Mouse (Mus musculus): ENCODE data around the gene Cfap77.

DNA sequence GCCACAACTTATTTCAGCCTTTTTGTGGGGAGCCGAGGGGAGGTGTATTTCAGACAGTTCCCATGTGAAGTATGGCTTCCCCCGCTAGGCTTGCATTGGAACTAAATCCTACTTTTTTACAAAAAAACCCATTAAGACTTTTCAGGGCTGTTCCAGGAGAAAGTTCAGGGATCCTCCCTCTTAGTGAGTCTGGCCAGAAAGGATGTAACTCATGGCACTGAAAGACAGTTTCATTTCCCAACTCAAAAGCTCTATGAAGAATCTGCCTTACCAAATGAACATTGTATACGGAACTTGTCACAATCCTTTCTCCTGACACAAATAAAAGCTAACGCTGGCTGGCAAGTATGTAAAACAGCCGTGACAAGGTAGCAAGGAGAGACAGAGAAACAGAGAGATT is 15.1 kb downstream of the Cfap77 start:
- TF ChIP-seq CTCF (IDR thresholded peaks at IDR 0.05; ENCODE audit: control insufficient read depth, insufficient read depth, insufficient read length) (no peak), FOSL1 (IDR thresholded peaks at IDR 0.05; ENCODE audit: insufficient read depth, low read length, poor library complexity, severe bottlenecking) (no peak), USF1 (IDR thresholded peaks at IDR 0.05; ENCODE audit: low read depth) (no peak), MYOG (IDR thresholded peaks at IDR 0.05; ENCODE audit: control insufficient read depth, extremely low read depth, insufficient read length) (no peak), CEBPB (IDR thresholded peaks at IDR 0.05; ENCODE audit: low read depth) (no peak)
